Mouse (Mus musculus): ENCODE data around the gene Gnao1. TPM values are rescaled to one million over a fixed set of nuclear protein-coding genes. Genes with fewer than 3 reads are reported as not detected.

Gnao1 gene
- polyA plus RNA-seq, 1 experiment: 2.3 TPM

DNA sequence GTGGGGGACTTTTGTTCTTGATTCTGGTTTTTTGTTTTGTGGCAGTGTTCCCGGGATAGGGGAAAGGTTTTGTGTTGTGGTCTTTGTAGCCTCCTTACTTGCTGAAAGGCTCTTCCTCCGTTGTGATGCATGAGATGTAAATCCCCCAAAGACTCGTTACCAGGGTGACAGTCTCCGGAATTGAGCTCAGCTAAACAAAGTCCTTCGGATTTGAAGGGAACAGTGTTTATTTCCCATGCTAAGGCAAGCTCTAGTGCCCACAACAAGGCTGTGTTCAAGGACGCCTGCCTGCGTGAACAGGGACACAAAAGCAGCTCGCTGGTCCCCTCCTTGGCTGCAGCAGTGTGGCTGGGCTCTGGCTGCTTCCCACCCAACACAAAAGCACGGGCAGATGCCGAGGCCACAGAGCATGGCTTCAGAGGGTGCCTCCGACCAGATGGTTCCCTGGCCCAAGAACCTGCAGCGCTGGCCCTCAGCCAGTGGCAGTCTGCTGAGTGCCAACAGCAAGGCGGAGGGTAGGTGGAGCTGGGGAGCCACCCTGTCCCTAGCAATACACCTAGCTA lies 108.2 kb downstream of the Gnao1 start:
- no peak overlapping the region for H3K27ac ChIP-seq (ENCODE audit: control insufficient read depth, insufficient read depth, low read length)
- H3K27me3 ChIP-seq (ENCODE audit: control insufficient read depth, insufficient read depth, low read length): no peaks in the 10 kb centered on the region
- no peak for DNase-seq
- 84% methylated on average over 13 of the region's 13 CpGs for WGBS
- no peak overlapping the region for H3K4me3 ChIP-seq (ENCODE audit: control insufficient read depth, insufficient read depth, low read length)
- no peaks in the 10 kb centered on the region for H3K36me3 ChIP-seq (ENCODE audit: control insufficient read depth, insufficient read depth, low read length)
- TF ChIP-seq POLR2A (IDR thresholded peaks at IDR 0.05; ENCODE audit: control insufficient read depth, extremely low read depth, insufficient read depth, low read length, poor library complexity) (no peak), CTCF (IDR thresholded peaks at IDR 0.05; ENCODE audit: borderline replicate concordance, control insufficient read depth, extremely low read depth, insufficient read depth, low read length, poor library complexity) (no peak)
- H3K4me1 ChIP-seq (replicated peaks; ENCODE audit: control insufficient read depth, insufficient read depth, low read length): no peaks in the 10 kb centered on the region

DNA sequence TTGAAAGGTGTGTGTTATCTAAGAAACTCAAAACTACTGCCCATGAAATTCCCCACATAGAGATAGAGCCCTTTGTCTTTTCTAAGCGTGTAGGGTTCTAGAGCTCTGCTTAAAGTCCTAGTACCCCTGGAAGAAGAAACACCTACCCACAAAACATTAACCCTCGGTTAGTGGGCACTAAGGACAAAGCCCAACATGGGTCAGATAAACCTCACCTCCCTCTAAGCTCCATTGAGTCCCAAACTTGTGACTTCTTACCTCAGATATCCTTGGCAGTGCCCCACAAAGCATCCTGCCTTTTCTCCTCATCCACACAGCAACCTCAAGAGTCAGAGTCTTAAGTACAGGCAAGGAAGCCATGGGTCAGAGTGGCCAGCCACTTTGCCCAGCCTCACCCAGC lies 108.8 kb downstream of the Gnao1 start:
- no peak for TF ChIP-seq POLR2A (IDR thresholded peaks at IDR 0.05; ENCODE audit: control insufficient read depth, extremely low read depth, insufficient read depth, low read length, poor library complexity)
- TF ChIP-seq CTCF (IDR thresholded peaks at IDR 0.05; ENCODE audit: borderline replicate concordance, control insufficient read depth, extremely low read depth, insufficient read depth, low read length, poor library complexity): no peak
- 84% methylated on average over 2 of the region's 2 CpGs for WGBS
- DNase-seq: no peak

DNA sequence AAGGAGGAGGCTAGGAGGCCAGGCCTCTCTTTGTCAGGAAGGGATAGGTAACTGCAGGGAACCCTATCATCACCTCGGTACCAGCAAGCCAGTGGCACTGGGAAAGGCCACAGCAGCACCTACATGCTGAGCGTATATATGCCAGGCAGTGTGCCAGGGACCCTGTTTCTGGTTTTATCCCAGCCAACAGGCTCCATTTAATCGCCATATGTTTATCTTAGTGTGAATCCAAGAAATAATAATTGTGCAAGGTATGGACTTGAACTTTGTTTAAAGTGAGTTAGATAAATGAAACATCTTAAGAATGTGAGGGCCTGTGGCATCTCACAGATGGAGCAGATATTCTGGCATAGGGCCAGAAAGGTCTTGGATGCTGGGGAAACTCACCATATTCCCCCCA lies 109.7 kb downstream of the Gnao1 start:
- H3K4me3 ChIP-seq (ENCODE audit: control insufficient read depth, insufficient read depth, low read length): no peak overlapping the region
- WGBS: 93% methylated on average over 3 of the region's 3 CpGs
- no peak overlapping the region for H3K27ac ChIP-seq (ENCODE audit: control insufficient read depth, insufficient read depth, low read length)
- no peak for TF ChIP-seq POLR2A (IDR thresholded peaks at IDR 0.05; ENCODE audit: control insufficient read depth, extremely low read depth, insufficient read depth, low read length, poor library complexity)
- no peak for TF ChIP-seq CTCF (IDR thresholded peaks at IDR 0.05; ENCODE audit: borderline replicate concordance, control insufficient read depth, extremely low read depth, insufficient read depth, low read length, poor library complexity)
- no peak for DNase-seq
- H3K27me3 ChIP-seq (ENCODE audit: control insufficient read depth, insufficient read depth, low read length): no peaks in the 10 kb centered on the region
- H3K36me3 ChIP-seq (ENCODE audit: control insufficient read depth, insufficient read depth, low read length): no peaks in the 10 kb centered on the region
- H3K4me1 ChIP-seq (replicated peaks; ENCODE audit: control insufficient read depth, insufficient read depth, low read length): no peaks in the 10 kb centered on the region

More for the DNA sequence above, 108.8 kb downstream of the Gnao1 start:
- H3K4me1 ChIP-seq (replicated peaks; ENCODE audit: control insufficient read depth, insufficient read depth, low read length): no peaks in the 10 kb centered on the region
- H3K4me3 ChIP-seq (ENCODE audit: control insufficient read depth, insufficient read depth, low read length): no peak overlapping the region
- H3K27ac ChIP-seq (ENCODE audit: control insufficient read depth, insufficient read depth, low read length): no peak overlapping the region
- H3K27me3 ChIP-seq (ENCODE audit: control insufficient read depth, insufficient read depth, low read length): no peaks in the 10 kb centered on the region
- H3K36me3 ChIP-seq (ENCODE audit: control insufficient read depth, insufficient read depth, low read length): no peaks in the 10 kb centered on the region

DNA sequence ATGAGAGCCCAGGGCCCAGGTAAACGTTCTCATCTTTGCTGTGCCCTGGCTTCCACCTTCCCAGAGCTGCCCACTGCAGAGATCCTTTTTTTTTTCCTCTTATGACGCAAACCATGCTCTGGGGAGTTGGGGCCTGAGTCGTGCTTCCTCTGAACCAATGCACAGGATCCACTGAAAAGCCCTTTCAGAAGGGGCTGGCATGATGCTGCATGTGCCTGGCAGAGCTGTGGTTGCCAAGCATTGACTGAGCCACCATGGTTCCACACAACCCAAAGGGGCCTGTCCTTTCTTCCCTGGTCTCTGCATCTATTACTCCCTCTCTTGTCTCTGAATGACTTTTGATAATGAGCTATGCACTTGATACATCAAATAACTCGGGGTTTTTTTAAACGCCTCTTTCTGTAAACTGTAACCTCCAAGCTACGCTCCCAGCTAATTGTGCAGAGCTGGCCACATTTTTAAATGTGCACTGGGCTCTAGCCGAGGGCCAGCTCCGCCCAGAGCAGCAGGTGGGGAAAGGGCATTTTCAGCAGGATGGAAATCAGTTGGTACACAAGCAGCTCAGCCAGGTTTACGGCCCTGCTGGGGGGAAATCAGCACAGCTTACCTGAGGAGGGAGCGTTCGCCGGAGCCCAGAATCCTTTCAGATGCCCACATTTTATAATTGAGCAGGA lies 110.3 kb downstream of the Gnao1 start:
- Histone ChIP-seq H3K4me1 (replicated peaks; ENCODE audit: control insufficient read depth, insufficient read depth, low read length) (no peaks in the 10 kb centered on the region), H3K27ac (ENCODE audit: control insufficient read depth, insufficient read depth, low read length) (no peak overlapping the region), H3K36me3 (ENCODE audit: control insufficient read depth, insufficient read depth, low read length) (no peaks in the 10 kb centered on the region), H3K4me3 (ENCODE audit: control insufficient read depth, insufficient read depth, low read length) (no peak overlapping the region), H3K27me3 (ENCODE audit: control insufficient read depth, insufficient read depth, low read length) (no peaks in the 10 kb centered on the region)
- no peak for TF ChIP-seq POLR2A (IDR thresholded peaks at IDR 0.05; ENCODE audit: control insufficient read depth, extremely low read depth, insufficient read depth, low read length, poor library complexity)
- no peak for TF ChIP-seq CTCF (IDR thresholded peaks at IDR 0.05; ENCODE audit: borderline replicate concordance, control insufficient read depth, extremely low read depth, insufficient read depth, low read length, poor library complexity)
- 87% methylated on average over 12 of the region's 12 CpGs for WGBS
- DNase-seq: no peak

DNA sequence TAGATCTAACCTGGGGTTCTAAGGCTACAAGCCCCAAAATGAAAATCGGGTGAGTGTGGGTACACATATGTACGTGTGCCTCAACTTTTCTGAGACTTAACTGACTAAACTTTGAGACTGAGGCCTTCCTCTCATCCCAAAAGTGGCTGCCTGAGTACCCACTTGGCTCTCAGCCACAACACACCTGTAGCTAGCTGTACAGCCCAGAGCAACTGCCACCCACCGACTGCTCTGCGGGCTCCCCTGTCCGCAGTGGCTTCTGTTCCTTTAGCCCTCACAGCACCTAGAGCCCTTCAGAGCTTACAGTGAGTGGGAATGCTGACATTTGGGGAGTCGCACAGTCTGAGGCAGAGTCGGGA lies 110.8 kb downstream of the Gnao1 start:
- H3K27ac ChIP-seq (ENCODE audit: control insufficient read depth, insufficient read depth, low read length): no peak overlapping the region
- no peaks in the 10 kb centered on the region for H3K4me1 ChIP-seq (replicated peaks; ENCODE audit: control insufficient read depth, insufficient read depth, low read length)
- no peak for DNase-seq
- H3K4me3 ChIP-seq (ENCODE audit: control insufficient read depth, insufficient read depth, low read length): no peak overlapping the region
- H3K27me3 ChIP-seq (ENCODE audit: control insufficient read depth, insufficient read depth, low read length): no peaks in the 10 kb centered on the region
- H3K36me3 ChIP-seq (ENCODE audit: control insufficient read depth, insufficient read depth, low read length): no peaks in the 10 kb centered on the region
- 93% methylated on average over 7 of the region's 7 CpGs for WGBS
- no peak for TF ChIP-seq CTCF (IDR thresholded peaks at IDR 0.05; ENCODE audit: borderline replicate concordance, control insufficient read depth, extremely low read depth, insufficient read depth, low read length, poor library complexity)
- no peak for TF ChIP-seq POLR2A (IDR thresholded peaks at IDR 0.05; ENCODE audit: control insufficient read depth, extremely low read depth, insufficient read depth, low read length, poor library complexity)

DNA sequence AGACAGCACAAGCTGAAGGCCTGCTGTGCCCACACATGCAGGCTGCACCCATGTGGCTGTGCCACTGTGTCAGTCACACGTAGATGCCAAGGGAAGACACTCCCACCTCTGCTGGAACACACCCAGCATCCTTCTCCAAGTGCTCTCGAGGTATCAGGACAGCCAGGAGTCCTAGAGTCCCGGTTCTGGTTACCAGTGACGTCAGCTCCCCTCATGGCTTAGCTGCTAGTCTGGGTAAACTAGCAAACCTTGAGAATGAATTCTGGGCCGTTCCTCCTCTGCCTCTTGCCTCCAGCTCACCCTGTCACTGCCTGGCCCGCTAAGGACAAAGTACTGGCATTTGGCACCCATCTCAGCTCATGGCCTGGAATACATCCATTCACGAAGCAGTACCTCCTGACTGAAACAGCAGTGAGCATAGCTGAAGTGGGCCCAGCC lies 114.2 kb downstream of the Gnao1 start:
- H3K27ac ChIP-seq (ENCODE audit: control insufficient read depth, insufficient read depth, low read length): no peak overlapping the region
- H3K4me1 ChIP-seq (replicated peaks; ENCODE audit: control insufficient read depth, insufficient read depth, low read length): no peaks in the 10 kb centered on the region
- H3K27me3 ChIP-seq (ENCODE audit: control insufficient read depth, insufficient read depth, low read length): no peaks in the 10 kb centered on the region
- H3K36me3 ChIP-seq (ENCODE audit: control insufficient read depth, insufficient read depth, low read length): no peaks in the 10 kb centered on the region
- TF ChIP-seq POLR2A (IDR thresholded peaks at IDR 0.05; ENCODE audit: control insufficient read depth, extremely low read depth, insufficient read depth, low read length, poor library complexity) (no peak), CTCF (IDR thresholded peaks at IDR 0.05; ENCODE audit: borderline replicate concordance, control insufficient read depth, extremely low read depth, insufficient read depth, low read length, poor library complexity) (no peak)
- H3K4me3 ChIP-seq (ENCODE audit: control insufficient read depth, insufficient read depth, low read length): no peak overlapping the region
- 86% methylated on average over 7 of the region's 7 CpGs for WGBS
- DNase-seq: no peak

Measured in thymus, adult 2 months (tissue).